Mouse (Mus musculus) CH12.LX (cell line): ENCODE results near the gene Ypel1. TPM values are rescaled to one million over a fixed set of nuclear protein-coding genes. Genes with fewer than 3 reads are reported as not detected.

Experiments used
- DNase-seq: peaks from one replicate; pipeline ENCODE4 v3.0.0-alpha.2; 2013; ENCODE audit errors: extremely low read depth
- H3K27ac ChIP-seq: 2 replicates; pipeline ENCODE4 v1.5.1; 2012; ENCODE audit warnings: low read depth, mild to moderate bottlenecking, control low read depth, moderate library complexity; ENCODE audit not compliant: insufficient read depth
- H3K27me3 ChIP-seq: replicated peaks from 2 replicates; pipeline ENCODE3; 2012; ENCODE audit warnings: inconsistent platforms
- H3K36me3 ChIP-seq, 2 experiments: replicated peaks in 1 of 2; 2 replicates each; pipeline versions ENCODE3 to v1.6.1; 2012; ENCODE audit warnings: inconsistent platforms in 1 of 2, low read length in 1 of 2, mild to moderate bottlenecking in 1 of 2, mixed read lengths in 1 of 2, moderate library complexity in 1 of 2; ENCODE audit not compliant: control insufficient read depth in 1 of 2, insufficient read depth in 1 of 2
- H3K4me1 ChIP-seq, 2 experiments: 2 replicates each; pipeline ENCODE4 v1.6.1; 2012; ENCODE audit warnings: inconsistent platforms in 1 of 2, moderate library complexity in 1 of 2; ENCODE audit not compliant: insufficient read depth in 2 of 2, control insufficient read depth in 1 of 2
- H3K4me2 ChIP-seq: 2 replicates; pipeline ENCODE4 v1.6.1; 2012; ENCODE audit warnings: low read depth, mild to moderate bottlenecking, control low read depth; ENCODE audit not compliant: poor library complexity, insufficient read depth, severe bottlenecking
- H3K4me3 ChIP-seq, 3 experiments: fragments of 150-350 bp in 1 of 3; sonication (generic) in 1 of 3; replicated peaks in 1 of 3; 2 replicates each; pipeline versions ENCODE3 to v1.5.1; 2011 to 2012; ENCODE audit warnings: low read depth in 2 of 3, low read length in 2 of 3, mild to moderate bottlenecking in 2 of 3, moderate library complexity in 2 of 3, control low read depth in 1 of 3, improper control_type of control experiment in 1 of 3, inconsistent platforms in 1 of 3, mixed read lengths in 1 of 3; ENCODE audit not compliant: poor library complexity in 1 of 3
- H3K79me2 ChIP-seq: replicated peaks from 2 replicates; pipeline ENCODE4 v1.6.1; 2012; ENCODE audit warnings: mild to moderate bottlenecking, moderate library complexity; ENCODE audit not compliant: control insufficient read depth, poor library complexity, insufficient read depth, severe bottlenecking; ENCODE audit errors: extremely low read depth
- H3K9ac ChIP-seq: 2 replicates; pipeline ENCODE4 v1.6.1; 2012; ENCODE audit warnings: low read depth, mild to moderate bottlenecking, control low read depth, moderate library complexity; ENCODE audit not compliant: insufficient read depth
- H3K9me3 ChIP-seq: replicated peaks from 2 replicates; pipeline ENCODE3; 2012; ENCODE audit warnings: low read length, inconsistent platforms, mixed read lengths
- BHLHE40 ChIP-seq: IDR thresholded peaks from 2 replicates; pipeline ENCODE4 v1.6.1; 2011; ENCODE audit warnings: mild to moderate bottlenecking, low read depth, low read length, improper control_type of control experiment
- CHD2 ChIP-seq: IDR thresholded peaks from 2 replicates; pipeline ENCODE4 v1.6.1; 2011; ENCODE audit warnings: low read length, improper control_type of control experiment
- E2F4 ChIP-seq: IDR thresholded peaks from 2 replicates; pipeline ENCODE4 v1.6.1; 2011; ENCODE audit warnings: low read depth, low read length, improper control_type of control experiment; ENCODE audit not compliant: insufficient replicate concordance
- EP300 ChIP-seq: IDR thresholded peaks from 2 replicates; pipeline ENCODE4 v1.6.1; 2011; ENCODE audit warnings: low read length, improper control_type of control experiment
- JUN ChIP-seq: IDR thresholded peaks from 2 replicates; pipeline ENCODE4 v1.6.1; 2011; ENCODE audit warnings: low read depth, mild to moderate bottlenecking, low read length, improper control_type of control experiment, moderate library complexity; ENCODE audit not compliant: insufficient read depth
- JUND ChIP-seq: conservative IDR thresholded peaks from 2 replicates; pipeline ENCODE4 v1.6.1; 2011; ENCODE audit warnings: low read depth, low read length, improper control_type of control experiment
- KAT2A ChIP-seq: IDR thresholded peaks from 2 replicates; pipeline ENCODE4 v1.6.1; 2012; ENCODE audit warnings: low read length, improper control_type of control experiment, inconsistent platforms; ENCODE audit not compliant: insufficient replicate concordance
- MAFK ChIP-seq: IDR thresholded peaks from 2 replicates; pipeline ENCODE4 v1.6.1; 2011; ENCODE audit warnings: low read length, improper control_type of control experiment; ENCODE audit not compliant: insufficient replicate concordance
- MAX ChIP-seq: IDR thresholded peaks from 2 replicates; pipeline ENCODE4 v1.6.1; 2011; ENCODE audit warnings: low read length, improper control_type of control experiment
- MAZ ChIP-seq: IDR thresholded peaks from 2 replicates; pipeline ENCODE4 v1.6.1; 2012; ENCODE audit warnings: low read depth, mild to moderate bottlenecking, inconsistent platforms, low read length, improper control_type of control experiment, moderate library complexity
- MXI1 ChIP-seq: IDR thresholded peaks from 2 replicates; pipeline ENCODE4 v1.6.1; 2011; ENCODE audit warnings: mild to moderate bottlenecking, low read depth, low read length, improper control_type of control experiment
- MYC ChIP-seq: IDR thresholded peaks from 2 replicates; pipeline ENCODE4 v1.6.1; 2011; ENCODE audit warnings: low read depth, mild to moderate bottlenecking, improper control_type of control experiment, low read length
- NRF1 ChIP-seq: IDR thresholded peaks from 2 replicates; pipeline ENCODE4 v1.6.1; 2014; ENCODE audit warnings: low read depth, mild to moderate bottlenecking, inconsistent platforms, low read length, improper control_type of control experiment, moderate library complexity
- PAX5 ChIP-seq: IDR thresholded peaks from 2 replicates; pipeline ENCODE4 v1.6.1; 2012; ENCODE audit warnings: low read length, inconsistent platforms, mixed read lengths
- RAD21 ChIP-seq: IDR thresholded peaks from 2 replicates; pipeline ENCODE4 v1.6.1; 2011; ENCODE audit warnings: low read depth, mild to moderate bottlenecking, low read length, improper control_type of control experiment, moderate library complexity
- RCOR1 ChIP-seq: conservative IDR thresholded peaks from 2 replicates; pipeline ENCODE4 v1.6.1; 2012; ENCODE audit warnings: low read depth, mild to moderate bottlenecking, inconsistent platforms, low read length, improper control_type of control experiment
- SMC3 ChIP-seq: IDR thresholded peaks from 2 replicates; pipeline ENCODE4 v1.6.1; 2011; ENCODE audit warnings: low read depth, low read length, improper control_type of control experiment
- USF1 ChIP-seq: IDR thresholded peaks from 2 replicates; pipeline ENCODE4 v1.6.1; 2014; ENCODE audit warnings: low read depth, mild to moderate bottlenecking, inconsistent platforms, low read length, improper control_type of control experiment
- ZMIZ1 ChIP-seq: IDR thresholded peaks from 2 replicates; pipeline ENCODE4 v1.6.1; 2012; ENCODE audit warnings: low read depth, mild to moderate bottlenecking, inconsistent platforms, low read length, improper control_type of control experiment
- dilution Hi-C: fragments of 300-500 bp; cut with MboI; formaldehyde crosslinking; loops from 2 replicates; pipeline ENCODE4 v1.14.3; 2020; ENCODE audit warnings: low sequenced_read_pairs; ENCODE audit not compliant: extremely low pct_unique_long_range_greater_than_20kb, extremely low pct_ligation_motif_present
- in situ Hi-C: fragments of 300-500 bp; cut with MboI; formaldehyde crosslinking; loops from 3 replicates; pipeline ENCODE4 v1.14.3; 2019; ENCODE audit warnings: low sequenced_read_pairs, low pct_ligation_motif_present, low pct_unique_long_range_greater_than_20kb, mixed read lengths
- polyA plus RNA-seq: library from polyadenylated mRNA; unstranded; fragments of >175 nt; gene quantifications from 2 replicates; pipeline ENCODE4 v1.2.1, GENCODE M21; 2012; ENCODE audit warnings: low read depth; ENCODE audit not compliant: insufficient read length
- total RNA-seq, 2 experiments: library from RNA; depleted of rRNA; stranded (reverse); fragments of 300-350 nt in 1 of 2; fragments of >200 nt in 1 of 2; gene quantifications; 2 replicates each; pipeline ENCODE4 v1.2.3; 2012 to 2014

Ypel1 gene
- total and polyA plus RNA-seq, 3 experiments: 0.21 to 1.5 (median 0.83) TPM

DNA sequence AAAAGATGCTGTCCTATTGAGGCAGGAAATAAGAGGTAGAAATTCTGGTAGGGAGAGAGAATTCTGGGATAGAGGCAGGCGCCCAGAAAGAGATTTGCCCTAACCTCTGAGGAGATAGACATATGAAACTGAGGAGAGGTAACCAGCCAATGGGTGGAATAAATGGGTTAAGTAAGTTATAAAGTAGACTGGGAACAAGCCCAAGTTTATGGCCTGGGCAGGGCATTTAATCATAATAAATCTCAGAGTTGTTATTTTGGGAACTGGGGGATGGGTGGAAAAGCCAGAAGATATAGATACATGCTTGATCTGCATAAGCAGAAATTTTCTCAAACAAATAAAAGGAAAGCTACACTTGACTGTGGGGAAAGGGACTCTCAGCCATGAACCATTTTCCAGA, 7.2 kb upstream of the Ypel1 start:
- no peak overlapping the region for H3K4me3 ChIP-seq
- H3K4me2 ChIP-seq: no peak overlapping the region
- dilution Hi-C loops: no loop called here
- no peaks in the 10 kb centered on the region for H3K36me3 ChIP-seq
- in situ Hi-C loops: no loop called here
- DNase-seq: no peak
- H3K79me2 ChIP-seq: no peaks in the 10 kb centered on the region
- no peak overlapping the region for H3K27ac ChIP-seq
- peaks cover 0 to 5% of the 10 kb centered on the region in 2 experiments; a peak in 2 of 4 replicates for H3K4me1 ChIP-seq
- no peak overlapping the region for H3K9ac ChIP-seq
- H3K9me3 ChIP-seq: no peaks in the 10 kb centered on the region
- H3K27me3 ChIP-seq: peaks cover 37% of the 10 kb centered on the region
- no peak for TF ChIP-seq ZMIZ1
- no peak for TF ChIP-seq BHLHE40
- no peak for TF ChIP-seq RAD21
- TF ChIP-seq KAT2A: no peak
- no peak for TF ChIP-seq RCOR1
- TF ChIP-seq PAX5: no peak
- TF ChIP-seq MYC: no peak
- no peak for TF ChIP-seq MXI1

DNA sequence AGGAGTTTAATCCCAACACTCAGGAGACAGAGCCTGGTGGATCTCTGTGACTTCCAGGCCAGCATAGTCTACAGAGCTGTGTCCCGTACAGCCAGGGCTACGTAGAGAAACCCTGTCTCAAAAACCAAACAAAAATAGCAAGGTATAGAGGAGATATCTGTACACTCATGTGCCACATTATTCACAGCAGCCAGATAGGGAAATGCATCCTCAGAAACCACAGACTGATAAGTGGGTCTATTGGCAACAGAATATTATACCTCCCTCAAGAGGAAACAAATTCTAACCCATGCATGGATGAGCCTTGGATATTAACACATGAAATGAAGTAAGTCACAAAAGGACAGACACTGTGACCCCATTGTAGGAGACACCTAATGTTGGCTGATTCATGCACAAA, 1.9 kb upstream of the Ypel1 start:
- Histone ChIP-seq H3K27me3 (peaks cover 57% of the 10 kb centered on the region), H3K36me3 (no peaks in the 10 kb centered on the region), H3K9ac (no peak overlapping the region), H3K4me2 (no peak overlapping the region), H3K27ac (no peak overlapping the region), H3K9me3 (peaks cover 5% of the 10 kb centered on the region), H3K4me1 (peaks cover 3 to 9% of the 10 kb centered on the region in 2 experiments; a peak in 3 of 4 replicates), H3K79me2 (no peaks in the 10 kb centered on the region), H3K4me3 (no peak overlapping the region)
- dilution Hi-C loops (no loop called here), in situ Hi-C loops (no loop called here)
- TF ChIP-seq MAZ: no peak
- TF ChIP-seq KAT2A: no peak
- TF ChIP-seq JUN: no peak
- no peak for TF ChIP-seq NRF1
- TF ChIP-seq SMC3: no peak
- no peak for TF ChIP-seq CHD2
- TF ChIP-seq E2F4: no peak
- no peak for TF ChIP-seq MAFK
- no peak for TF ChIP-seq JUND
- no peak for TF ChIP-seq EP300
- TF ChIP-seq USF1: no peak
- no peak for TF ChIP-seq MAX
- DNase-seq: no peak
